ENCODE assay signal across 9 mouse cellular contexts in the genomic region with DNA sequence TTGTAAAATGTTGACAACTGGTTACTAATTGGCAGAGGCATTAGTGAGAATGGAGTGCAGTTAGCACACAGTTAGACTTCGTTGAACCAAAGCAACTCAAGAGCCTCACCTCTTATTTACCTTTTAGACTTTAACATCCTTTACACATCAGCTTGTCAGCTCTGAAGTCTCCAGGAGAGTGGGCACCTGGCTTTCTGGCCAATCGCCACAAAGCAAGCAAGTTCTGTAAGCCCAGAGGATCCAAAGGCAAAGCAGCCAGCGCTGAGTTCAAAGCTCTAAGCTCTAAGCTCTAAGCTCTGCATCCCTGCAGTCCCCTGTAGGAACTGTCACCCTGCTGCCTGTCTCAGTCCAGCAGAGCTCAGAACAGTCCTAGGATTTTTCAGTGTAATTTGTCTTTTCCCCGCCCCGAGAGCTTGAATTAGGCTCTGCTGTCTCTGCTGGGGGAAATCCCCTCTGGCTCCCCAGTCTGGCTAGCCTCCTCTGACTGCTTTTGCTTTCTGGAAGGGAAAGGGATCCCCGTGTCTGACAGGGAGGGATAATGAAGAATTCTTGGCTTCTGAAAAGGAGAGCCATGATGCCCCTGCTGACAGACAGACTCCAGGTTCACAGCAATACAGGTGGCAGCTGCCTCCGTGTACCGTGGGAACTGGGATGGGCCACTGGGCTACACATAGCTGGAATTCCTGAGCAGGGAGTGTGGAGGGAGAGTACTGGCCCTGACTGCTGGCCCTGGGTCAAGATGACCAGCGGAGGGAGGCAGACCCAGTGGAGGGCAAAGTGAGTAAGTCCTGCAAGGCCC.
DNase-seq lines count a peak whose midpoint lies in the region; ATAC-seq and TF ChIP-seq lines count a peak whose summit lies in the region.
"Had no signal": no experiment of that assay in that cellular context is flagged by ENCODE, and none has a peak within 500 bp of the region (broad histone marks: within the 10 kb centered on the region; RNA-seq: fewer than 3 reads in every experiment).

No protein-coding gene starts in this region.

- TF ChIP-seq POLR2A in spleen, adult 2 months (IDR thresholded peaks at IDR 0.05; ENCODE audit: low read depth, low read length): no peak

- DNase-seq in spleen, adult 2 months (ENCODE audit: low read depth in 1 of 2, low spot score in 2 of 2): no peak
- DNase-seq in spleen, adult 12 weeks (ENCODE audit: low spot score): no peak
- peak; percentile 35 to 54 for DNase-seq in gastrocnemius, postnatal 36 days
- DNase-seq in lung, postnatal 36 days: peak; percentile 85
- no peak for DNase-seq in left cerebral cortex, adult 2 months (ENCODE audit: extremely low spot score in 1 of 2, low spot score in 2 of 2)
- DNase-seq in thymus, postnatal 0 days (ENCODE audit: low spot score): no peak
- DNase-seq in layer of hippocampus, adult 18-20 months (ENCODE audit: low spot score in 2 of 2): no peak

- peak; percentile 44 for ATAC-seq in intestine, postnatal 0 days

- H3K9ac ChIP-seq in intestine, postnatal 0 days (ENCODE audit: low read depth, low read length): no peak overlapping the region
- H3K9ac ChIP-seq: liver, embryonic 13.5 days had no signal

- H3K36me3 ChIP-seq in spleen, adult 2 months (ENCODE audit: control insufficient read depth, insufficient read depth, low read length): no peaks in the 10 kb centered on the region
- H3K36me3 ChIP-seq in intestine, postnatal 0 days (ENCODE audit: control insufficient read depth, insufficient read depth): no peaks in the 10 kb centered on the region
- H3K36me3 ChIP-seq: liver, embryonic 13.5 days had no signal

- H3K27me3 ChIP-seq in spleen, adult 2 months (ENCODE audit: control insufficient read depth, insufficient read depth, low read length): no peaks in the 10 kb centered on the region
- H3K27me3 ChIP-seq in intestine, postnatal 0 days (replicated peaks; ENCODE audit: control insufficient read depth, insufficient read depth, low read length): no peaks in the 10 kb centered on the region

- no peaks in the 10 kb centered on the region for H3K9me3 ChIP-seq in intestine, postnatal 0 days (ENCODE audit: control insufficient read depth)
- H3K9me3 ChIP-seq: liver, embryonic 13.5 days had no signal

- intact Hi-C loops in gastrocnemius, postnatal 36 days (cut with DNase I): loop anchor here (10.0 kb wide), 1 partner anchor 307 kb away; no protein-coding TSS in a partner anchor
- intact Hi-C loops in left cerebral cortex, adult 2 months (cut with DNase I): loop anchor here (5.0 kb wide), 3 partner anchors 139 to 314 kb away; partner anchors contain the start of genes Nmnat2 and Smg7

- no peaks in the 10 kb centered on the region for H3K4me1 ChIP-seq in spleen, adult 2 months (ENCODE audit: control insufficient read depth, insufficient read depth, insufficient read length)
- H3K4me1 ChIP-seq in intestine, postnatal 0 days (replicated peaks; ENCODE audit: control insufficient read depth, insufficient read depth, low read length): peaks cover 5% of the 10 kb centered on the region; the same call in 1 of the 2 replicates

- H3K4me2 ChIP-seq in intestine, postnatal 0 days (replicated peaks; ENCODE audit: low read depth): no peak overlapping the region
- H3K4me2 ChIP-seq: liver, embryonic 13.5 days had no signal

- WGBS in spleen, adult 2 months: 68% methylated on average over 9 of the region's 9 CpGs
- WGBS in intestine, postnatal 0 days: 42% methylated on average over 9 of the region's 9 CpGs

- TF ChIP-seq CTCF in spleen, adult 2 months (IDR thresholded peaks at IDR 0.05; ENCODE audit: extremely low read depth, insufficient read depth, insufficient read length, insufficient replicate concordance): no peak
- TF ChIP-seq CTCF in intestine, postnatal 0 days (IDR thresholded peaks at IDR 0.05; ENCODE audit: low read depth): no peak
- no peak for TF ChIP-seq CTCF in left cerebral cortex, adult 2 months (IDR thresholded peaks at IDR 0.05)

- no peak overlapping the region for H3K4me3 ChIP-seq in spleen, adult 2 months (ENCODE audit: extremely low read depth, insufficient read depth, insufficient read length)
- no peak overlapping the region for H3K4me3 ChIP-seq in intestine, postnatal 0 days (ENCODE audit: low read depth, low read length)
- no peak overlapping the region for H3K4me3 ChIP-seq in left cerebral cortex, adult 2 months
- H3K4me3 ChIP-seq: liver, embryonic 13.5 days had no signal

- H3K27ac ChIP-seq in spleen, adult 2 months (ENCODE audit: insufficient read depth, low read length): 0 out of 2 replicates have a peak overlapping the region, but pooled peaks have one; percentile 21
- H3K27ac ChIP-seq in intestine, postnatal 0 days (ENCODE audit: low read depth, low read length): no peak overlapping the region; the same call in 1 of the 2 replicates
- no peak overlapping the region for H3K27ac ChIP-seq in left cerebral cortex, adult 2 months
- H3K27ac ChIP-seq: liver, embryonic 13.5 days had no signal

Comparison
In these comparisons a context has a peak if more than half of its experiments do, and no peak if none do; other contexts are left out.
1. DNase-seq: peak in gastrocnemius, postnatal 36 days (2 of 2) and lung, postnatal 36 days (single experiment); none in spleen, adult 2 months (0 of 2), spleen, adult 12 weeks (single experiment), left cerebral cortex, adult 2 months (0 of 2), thymus, postnatal 0 days (single experiment) and layer of hippocampus, adult 18-20 months (0 of 2).